Mouse (Mus musculus): ENCODE data around the gene Txlnb. TPM values are rescaled to one million over a fixed set of nuclear protein-coding genes. Genes with fewer than 3 reads are reported as not detected.

Gene Txlnb
- total and polyA plus RNA-seq, 3 experiments = not detected

DNA sequence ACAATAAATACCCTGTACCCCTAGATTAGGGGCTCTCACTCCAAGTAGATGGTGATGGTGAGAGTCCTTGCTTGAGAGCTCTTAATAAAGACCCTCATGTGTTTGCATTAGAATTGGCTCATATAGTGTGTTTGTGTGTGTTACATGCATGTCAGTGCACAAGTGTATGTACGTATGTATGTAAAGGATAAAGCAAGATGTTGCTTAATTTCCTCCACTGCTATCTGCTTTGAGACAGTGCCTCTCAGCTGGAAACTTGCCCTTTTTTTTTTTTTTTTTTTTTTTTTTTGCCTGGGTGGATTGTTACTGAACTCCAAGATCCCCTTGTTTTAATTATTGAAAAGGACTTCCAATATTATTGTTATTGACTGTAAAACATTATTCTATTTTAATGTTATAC lies 34.4 kb upstream of the Txlnb start:
- no peaks in the 10 kb centered on the region for H3K27me3 ChIP-seq (ENCODE audit: control insufficient read depth in 1 of 2, insufficient read depth in 2 of 2, low read length in 2 of 2)
- H3K9me3 ChIP-seq (replicated peaks; ENCODE audit: insufficient read depth, low read length) = no peaks in the 10 kb centered on the region

GRCm38 (mm10) chr10:17762946-17763345 lies 33.1 kb upstream of the Txlnb start:
- Histone ChIP-seq H3K79me2 (ENCODE audit: control insufficient read depth, insufficient read depth, low read length, poor library complexity) (no peaks in the 10 kb centered on the region), H3K36me3 (ENCODE audit: control insufficient read depth in 1 of 2, insufficient read depth in 2 of 2, low read length in 2 of 2) (no peaks in the 10 kb centered on the region), H3K9ac (ENCODE audit: control insufficient read depth, low read depth, low read length, poor library complexity, severe bottlenecking) (no peak overlapping the region), H3K27ac (ENCODE audit: control insufficient read depth, low read depth, low read length) (no peak overlapping the region), H3K9me3 (replicated peaks; ENCODE audit: insufficient read depth, low read length) (no peaks in the 10 kb centered on the region), H3K4me3 (ENCODE audit: control insufficient read depth in 1 of 2, insufficient read depth in 1 of 2, low read depth in 2 of 2, low read length in 2 of 2) (no peak overlapping the region), H3K4me1 (ENCODE audit: control insufficient read depth in 1 of 2, insufficient read depth in 2 of 2, low read length in 2 of 2) (peaks cover 0 to 3% of the 10 kb centered on the region in 2 experiments; a peak in 1 of 4 replicates), H3K27me3 (ENCODE audit: control insufficient read depth in 1 of 2, insufficient read depth in 2 of 2, low read length in 2 of 2) (no peaks in the 10 kb centered on the region)
- TF ChIP-seq POLR2AphosphoS2 (IDR thresholded peaks at IDR 0.05; ENCODE audit: low read length) (no peak), SMC3 (IDR thresholded peaks at IDR 0.05; ENCODE audit: low read depth, low read length) (no peak)
- no peak for DNase-seq (ENCODE audit: low read depth, low spot score)

More for the DNA sequence above, 34.4 kb upstream of the Txlnb start:
- Histone ChIP-seq H3K36me3 (ENCODE audit: control insufficient read depth in 1 of 2, insufficient read depth in 2 of 2, low read length in 2 of 2) (no peaks in the 10 kb centered on the region), H3K79me2 (ENCODE audit: control insufficient read depth, insufficient read depth, low read length, poor library complexity) (no peaks in the 10 kb centered on the region), H3K9ac (ENCODE audit: control insufficient read depth, low read depth, low read length, poor library complexity, severe bottlenecking) (no peak overlapping the region), H3K4me1 (ENCODE audit: control insufficient read depth in 1 of 2, insufficient read depth in 2 of 2, low read length in 2 of 2) (peaks cover 0 to 3% of the 10 kb centered on the region in 2 experiments; a peak in 1 of 4 replicates), H3K27ac (ENCODE audit: control insufficient read depth, low read depth, low read length) (no peak overlapping the region), H3K4me3 (ENCODE audit: control insufficient read depth in 1 of 2, insufficient read depth in 1 of 2, low read depth in 2 of 2, low read length in 2 of 2) (no peak overlapping the region)
- TF ChIP-seq TAL1 (IDR thresholded peaks at IDR 0.05; ENCODE audit: low read length) (no peak), ZNF384 (IDR thresholded peaks at IDR 0.05; ENCODE audit: low read depth, low read length) (peak; percentile 64), SMC3 (IDR thresholded peaks at IDR 0.05; ENCODE audit: low read depth, low read length) (no peak), MAX (IDR thresholded peaks at IDR 0.05; ENCODE audit: low read length) (no peak), MYB (IDR thresholded peaks at IDR 0.05; ENCODE audit: low read depth, low read length) (no peak), TCF12 (IDR thresholded peaks at IDR 0.05; ENCODE audit: low read depth, low read length) (peak; percentile 33; the same call in 1 of the 2 replicates), MEF2A (IDR thresholded peaks at IDR 0.05; ENCODE audit: extremely low read depth, insufficient replicate concordance, low read depth, low read length, poor library complexity, severe bottlenecking) (no peak)
- DNase-seq (ENCODE audit: low read depth, low spot score) = peak; percentile 9

GRCm38 (mm10) chr10:17769856-17770255 lies 26.2 kb upstream of the Txlnb start:
- DNase-seq (ENCODE audit: low read depth, low spot score) = peak; percentile 70
- no peaks in the 10 kb centered on the region for H3K9me3 ChIP-seq (replicated peaks; ENCODE audit: insufficient read depth, low read length)
- no peaks in the 10 kb centered on the region for H3K27me3 ChIP-seq (ENCODE audit: control insufficient read depth in 1 of 2, insufficient read depth in 2 of 2, low read length in 2 of 2)
- no peak overlapping the region for H3K4me3 ChIP-seq (ENCODE audit: control insufficient read depth in 1 of 2, insufficient read depth in 1 of 2, low read depth in 2 of 2, low read length in 2 of 2)
- H3K4me1 ChIP-seq (ENCODE audit: control insufficient read depth in 1 of 2, insufficient read depth in 2 of 2, low read length in 2 of 2) = no peaks in the 10 kb centered on the region
- TF ChIP-seq EP300 (IDR thresholded peaks at IDR 0.05; ENCODE audit: low read depth in 1 of 2, low read length in 2 of 2) = 0 out of 4 replicates have a peak, but pooled peaks of 1 of the 2 experiments have one; percentile 17
- no peak for TF ChIP-seq ELF1 (IDR thresholded peaks at IDR 0.05; ENCODE audit: low read depth, low read length)
- H3K27ac ChIP-seq (ENCODE audit: control insufficient read depth, low read depth, low read length) = peak overlapping the region; percentile 24; the same call in 1 of the 2 replicates
- no peak overlapping the region for H3K9ac ChIP-seq (ENCODE audit: control insufficient read depth, low read depth, low read length, poor library complexity, severe bottlenecking)
- H3K79me2 ChIP-seq (ENCODE audit: control insufficient read depth, insufficient read depth, low read length, poor library complexity) = no peaks in the 10 kb centered on the region
- H3K36me3 ChIP-seq (ENCODE audit: control insufficient read depth in 1 of 2, insufficient read depth in 2 of 2, low read length in 2 of 2) = peaks cover 0 to 2% of the 10 kb centered on the region in 2 experiments; a peak in 1 of 4 replicates
